Mouse (Mus musculus): ENCODE data around the gene Mindy3.

DNA sequence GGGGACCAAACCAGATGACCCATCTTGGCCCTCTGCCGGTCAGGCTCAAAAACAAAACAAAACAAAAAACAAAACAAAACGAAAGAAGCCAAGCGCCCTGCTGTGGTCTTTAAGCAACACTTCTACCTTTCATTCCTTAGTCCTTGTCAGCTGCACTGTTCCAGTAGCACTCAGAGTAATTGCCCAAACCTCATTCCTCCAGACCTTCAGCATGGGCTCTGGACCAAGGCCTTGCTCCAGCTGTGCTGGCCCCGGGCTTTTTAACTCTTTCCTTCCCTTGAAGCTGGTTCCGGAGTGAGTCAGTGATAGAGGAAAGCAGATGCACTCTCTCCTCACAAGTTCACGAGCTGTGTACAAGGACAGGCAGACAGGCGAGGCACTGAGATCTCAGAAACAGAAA, 102.9 kb downstream of the Mindy3 start:
- TF ChIP-seq CTCF (IDR thresholded peaks at IDR 0.05; ENCODE audit: low read depth, low read length) (no peak), GATA2 (IDR thresholded peaks at IDR 0.05; ENCODE audit: borderline replicate concordance, low read depth, low read length) (no peak), GATA1 (IDR thresholded peaks at IDR 0.05; ENCODE audit: borderline replicate concordance, low read length) (no peak), TAL1 (conservative IDR thresholded peaks at IDR 0.05; ENCODE audit: low read depth, low read length) (no peak)
